Mouse (Mus musculus): ENCODE results near the gene Gm44511.

The Gm44511 gene

DNA sequence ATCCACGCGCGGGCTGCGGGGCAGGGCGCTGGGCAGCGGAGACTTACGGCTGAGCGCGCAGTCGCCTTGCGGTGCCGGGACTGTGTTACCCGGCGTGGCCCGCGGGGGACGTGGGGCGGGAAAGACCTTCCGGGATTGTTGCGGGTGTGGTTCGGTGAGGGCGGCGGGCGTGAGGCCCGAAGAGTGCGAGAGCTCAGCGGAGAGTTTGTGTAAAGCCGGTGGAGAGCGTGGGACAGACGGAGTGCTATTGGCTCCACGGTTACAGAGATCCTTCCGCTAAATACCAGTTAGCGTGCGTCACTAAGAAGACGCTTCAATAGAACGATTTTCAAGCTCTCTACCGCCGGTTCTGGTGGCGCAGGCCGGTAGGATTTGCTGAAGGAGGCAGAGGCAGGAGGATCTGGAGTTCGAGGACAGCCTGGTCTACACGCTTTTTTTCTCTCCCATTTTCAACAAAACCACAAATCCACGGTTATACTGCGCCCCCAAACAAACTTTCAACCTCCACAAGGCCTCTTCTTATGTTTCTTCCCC lies 16.9 kb upstream of the Gm44511 start:
- in situ Hi-C loops (cut with MboI; ENCODE audit: low pct_unique_long_range_greater_than_20kb in 1 of 2, low sequenced_read_pairs in 2 of 2, unreplicated experiment in 1 of 2), result loop anchor here (10.0 to 25.0 kb wide), 5 partner anchors 78 to 694 kb away; partner anchors contain the start of gene Gabarapl1 (in 1 of the 2)

DNA sequence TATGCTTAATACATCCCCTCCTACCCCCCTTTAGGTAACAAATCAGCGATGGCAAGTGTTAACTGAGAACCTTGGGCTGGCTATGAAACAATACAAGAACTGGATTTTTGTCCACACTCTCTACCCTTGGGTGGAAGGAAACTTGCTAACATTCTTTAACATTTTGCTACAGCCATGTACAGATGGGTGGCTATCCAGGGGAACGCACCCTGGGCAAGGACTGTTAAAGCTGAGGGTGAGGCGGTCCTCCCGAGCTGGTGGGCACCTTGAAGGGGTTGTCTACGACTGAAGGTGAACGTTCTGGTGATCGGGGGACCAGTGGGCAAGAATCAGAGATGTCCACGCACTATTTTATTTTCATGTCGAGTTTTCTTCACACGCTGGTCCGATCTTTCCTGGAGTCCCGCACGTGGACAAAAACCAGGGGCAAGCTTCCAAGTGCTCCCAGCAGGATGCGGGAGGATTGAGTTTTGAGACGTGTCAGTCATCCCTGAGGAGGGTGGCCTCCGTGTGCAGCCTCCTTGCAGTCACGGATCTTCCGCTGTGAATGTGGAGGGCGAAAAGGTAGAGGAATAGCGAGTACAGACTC lies 16.3 kb upstream of the Gm44511 start:
- in situ Hi-C loops (cut with MboI; ENCODE audit: low pct_unique_long_range_greater_than_20kb in 1 of 2, low sequenced_read_pairs in 2 of 2, unreplicated experiment in 1 of 2), result loop anchor here (10.0 to 25.0 kb wide), 5 partner anchors 78 to 695 kb away; partner anchors contain the start of gene Gabarapl1 (in 1 of the 2)

DNA sequence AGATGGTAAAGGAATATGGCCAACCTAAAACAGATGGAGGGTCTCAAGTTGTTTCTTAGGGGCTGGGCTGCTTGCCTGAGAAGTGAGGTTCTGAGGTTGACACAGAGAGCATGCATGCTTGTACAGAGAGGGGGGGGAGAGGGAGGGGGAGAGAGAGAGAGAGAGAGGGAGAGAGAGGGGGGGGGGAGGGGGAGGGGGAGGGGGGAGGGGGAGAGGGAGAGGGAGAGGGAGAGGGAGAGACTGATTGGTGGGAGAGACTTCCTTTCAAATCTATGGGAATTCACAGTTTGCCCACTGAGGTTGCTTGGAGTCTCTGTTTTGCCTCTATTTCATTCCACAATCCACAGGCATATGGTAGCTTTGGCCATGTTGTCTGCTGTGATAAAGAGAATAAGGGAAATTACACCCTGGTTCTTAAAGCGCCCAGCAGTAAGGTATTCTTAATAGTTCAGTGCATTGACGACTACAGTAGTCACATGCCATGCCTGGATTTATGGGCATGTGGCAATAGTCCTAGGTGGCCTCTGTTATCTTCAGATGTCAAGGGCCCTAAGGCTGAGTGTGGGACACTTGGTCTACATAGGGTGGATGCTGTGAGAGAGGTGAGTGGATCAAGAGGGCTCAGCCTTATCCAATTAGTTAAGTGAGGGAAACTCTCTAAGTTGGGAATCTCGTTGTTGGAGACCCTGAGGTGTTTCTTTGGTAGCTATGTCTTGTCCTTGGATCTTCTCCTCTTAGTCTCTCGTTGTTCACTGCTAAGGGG lies 15.4 kb upstream of the Gm44511 start:
- in situ Hi-C loops (cut with MboI; ENCODE audit: low pct_unique_long_range_greater_than_20kb in 1 of 2, low sequenced_read_pairs in 2 of 2, unreplicated experiment in 1 of 2), result loop anchor here (10.0 to 25.0 kb wide), 5 partner anchors 77 to 696 kb away; partner anchors contain the start of gene Gabarapl1 (in 1 of the 2)

DNA sequence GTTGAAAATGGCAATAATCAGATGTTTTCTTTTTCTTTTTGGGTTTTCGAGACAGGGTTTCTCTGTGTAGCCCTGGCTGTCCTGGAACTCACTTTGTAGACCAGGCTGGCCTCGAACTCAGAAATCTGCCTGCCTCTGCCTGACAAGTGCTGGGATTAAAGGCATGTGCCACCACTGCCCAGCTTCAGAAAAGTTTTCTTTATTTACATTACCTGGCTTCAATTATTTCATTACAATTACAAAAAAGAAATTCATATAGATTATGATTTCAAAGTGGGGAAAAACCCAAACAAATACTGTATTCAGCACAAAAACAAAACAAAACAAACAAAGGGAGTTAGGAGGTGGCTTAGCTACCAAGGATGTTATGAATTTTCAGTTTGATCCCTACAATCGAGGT lies 14.6 kb upstream of the Gm44511 start:
- in situ Hi-C loops (cut with MboI; ENCODE audit: low pct_unique_long_range_greater_than_20kb in 1 of 2, low sequenced_read_pairs in 2 of 2, unreplicated experiment in 1 of 2), result loop anchor here (10.0 to 25.0 kb wide), 5 partner anchors 76 to 697 kb away; partner anchors contain the start of gene Gabarapl1 (in 1 of the 2)

DNA sequence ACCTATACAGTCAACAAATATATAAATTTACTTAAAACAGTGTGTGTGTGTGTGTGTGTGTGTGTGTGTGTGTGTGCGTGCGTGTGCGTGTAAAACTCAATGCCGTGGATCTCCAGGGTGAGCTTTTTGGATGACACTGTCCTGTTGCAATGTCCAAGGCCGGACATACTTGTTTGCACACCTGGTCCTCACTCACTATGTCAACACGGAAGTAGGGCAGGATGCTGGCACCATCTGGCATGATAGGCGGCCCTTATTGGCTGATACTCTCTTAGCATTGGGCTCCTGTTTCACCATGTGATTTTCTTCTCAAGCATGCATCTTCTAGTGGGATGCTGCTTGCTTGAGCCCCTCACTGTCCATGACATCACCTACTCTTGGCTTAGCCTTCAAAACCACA lies 13.8 kb upstream of the Gm44511 start:
- in situ Hi-C loops (cut with MboI; ENCODE audit: low pct_unique_long_range_greater_than_20kb in 1 of 2, low sequenced_read_pairs in 2 of 2, unreplicated experiment in 1 of 2), result loop anchor here (10.0 to 25.0 kb wide), 5 partner anchors 75 to 697 kb away; partner anchors contain the start of gene Gabarapl1 (in 1 of the 2)

DNA sequence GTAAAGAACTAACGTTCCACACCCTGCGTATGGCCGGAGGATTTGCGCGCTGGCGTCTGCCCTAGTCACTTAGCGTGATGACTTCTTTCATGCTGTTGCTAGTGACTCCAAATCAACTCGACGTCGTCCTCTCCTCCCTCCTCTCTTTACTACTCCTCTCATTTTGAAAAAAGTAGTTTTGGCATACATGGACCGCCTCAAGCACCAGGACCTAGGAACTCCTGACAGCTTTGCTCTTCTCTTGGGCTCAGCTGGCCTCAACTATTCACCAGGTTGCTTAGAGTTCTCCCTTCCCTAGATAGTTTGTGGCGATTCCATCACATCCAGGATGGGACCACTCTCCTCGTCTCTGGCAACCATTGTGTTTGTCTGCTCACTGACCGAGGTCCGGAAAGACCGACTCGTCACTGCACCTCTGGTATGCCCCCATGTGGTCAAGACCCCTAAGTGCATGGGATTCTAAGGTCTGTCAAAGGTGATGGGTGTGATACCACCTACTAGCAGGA lies 13.2 kb upstream of the Gm44511 start:
- in situ Hi-C loops (cut with MboI; ENCODE audit: low pct_unique_long_range_greater_than_20kb in 1 of 2, low sequenced_read_pairs in 2 of 2, unreplicated experiment in 1 of 2), result loop anchor here (25.0 kb wide), 2 partner anchors 523 to 698 kb away; partner anchors contain the start of gene Gabarapl1 (in 1 of the 2)

DNA sequence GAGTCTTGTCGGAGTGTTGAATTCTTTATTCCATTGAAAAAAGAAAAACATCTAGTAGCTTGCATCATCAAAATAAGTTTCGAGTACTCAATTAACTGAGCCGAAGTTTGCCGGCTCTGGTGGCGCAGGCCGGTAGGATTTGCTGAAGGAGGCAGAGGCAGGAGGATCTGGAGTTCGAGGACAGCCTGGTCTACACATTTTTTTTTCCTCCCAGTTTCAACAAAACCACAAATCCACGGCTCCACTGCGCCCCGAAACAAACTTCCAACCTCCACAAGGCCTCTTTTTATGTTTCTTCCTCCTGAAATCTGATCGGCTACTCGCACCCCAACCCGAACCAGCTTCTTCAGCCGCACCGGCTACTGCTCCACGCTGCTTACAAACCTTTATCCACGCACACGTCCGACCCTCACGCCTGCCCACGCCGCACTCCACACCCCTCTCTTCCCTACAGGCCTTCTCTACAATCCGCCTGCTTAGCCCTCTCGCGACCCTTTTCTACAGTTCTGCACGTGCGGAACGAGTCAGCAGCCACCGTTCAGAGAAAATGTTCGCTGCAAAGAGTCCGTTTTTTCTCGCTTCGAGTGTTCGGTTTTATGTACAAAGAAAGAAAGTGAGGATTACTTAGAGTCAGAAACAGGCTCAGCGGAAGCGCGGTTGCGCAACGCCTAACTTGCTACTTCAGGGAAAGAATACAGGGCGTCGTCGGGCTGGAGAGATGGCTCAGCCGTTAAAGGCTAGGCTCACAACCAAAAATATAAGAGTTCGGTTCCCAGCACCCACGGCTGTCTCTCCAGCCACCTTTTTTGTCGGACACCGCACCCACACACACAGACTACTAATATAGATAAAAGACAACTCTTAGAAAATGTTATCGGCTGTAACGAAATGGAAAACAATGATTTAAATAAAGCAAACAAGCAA lies 12.5 kb upstream of the Gm44511 start:
- in situ Hi-C loops (cut with MboI; ENCODE audit: low pct_unique_long_range_greater_than_20kb in 1 of 2, low sequenced_read_pairs in 2 of 2, unreplicated experiment in 1 of 2), result loop anchor here (25.0 kb wide), 2 partner anchors 524 to 699 kb away; partner anchors contain the start of gene Gabarapl1 (in 1 of the 2)

DNA sequence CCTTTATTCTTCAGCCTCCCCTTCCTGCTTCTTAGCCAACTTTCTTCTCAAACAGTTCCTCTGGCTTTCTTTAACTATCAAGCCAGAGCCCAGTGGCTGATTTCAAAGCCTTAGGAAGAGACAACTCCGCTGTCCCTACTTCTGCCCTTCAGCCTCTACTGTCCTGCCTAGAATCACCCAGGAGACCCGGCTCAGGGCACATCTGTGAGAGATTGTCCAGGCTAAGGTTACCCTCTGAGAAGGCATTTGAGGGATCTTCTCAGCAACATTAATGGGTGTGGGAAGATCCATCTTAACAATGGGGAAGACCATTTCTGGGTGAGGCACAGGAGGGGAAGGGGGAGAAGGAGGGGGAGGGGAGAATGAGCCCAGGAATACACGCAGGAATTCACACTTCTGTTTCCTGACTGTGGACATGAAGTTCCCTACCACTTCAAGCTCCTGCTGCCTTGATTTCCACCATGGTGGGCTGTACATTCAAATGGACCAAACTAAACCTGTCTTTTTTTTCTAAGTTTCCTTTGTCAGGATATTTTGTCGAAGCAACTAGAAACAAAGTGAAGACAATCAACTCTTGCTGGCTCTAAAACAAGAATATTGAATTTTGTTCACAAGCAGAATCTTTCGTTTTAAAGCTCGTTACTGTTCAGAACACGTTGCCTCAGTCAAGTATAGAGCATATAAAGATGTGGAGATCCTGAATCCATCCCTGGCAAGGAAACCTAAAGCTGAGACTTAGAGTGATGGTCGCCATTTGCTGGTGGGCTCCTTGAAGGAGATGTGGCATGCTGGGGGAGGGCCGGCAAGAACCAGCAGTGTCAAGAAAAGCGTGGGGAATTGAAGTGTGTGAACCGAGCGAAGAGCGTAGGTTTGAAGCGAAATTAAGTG lies 11.6 kb upstream of the Gm44511 start:
- in situ Hi-C loops (cut with MboI; ENCODE audit: low pct_unique_long_range_greater_than_20kb in 1 of 2, low sequenced_read_pairs in 2 of 2, unreplicated experiment in 1 of 2), result loop anchor here (25.0 kb wide), 2 partner anchors 525 to 700 kb away; partner anchors contain the start of gene Gabarapl1 (in 1 of the 2)

DNA sequence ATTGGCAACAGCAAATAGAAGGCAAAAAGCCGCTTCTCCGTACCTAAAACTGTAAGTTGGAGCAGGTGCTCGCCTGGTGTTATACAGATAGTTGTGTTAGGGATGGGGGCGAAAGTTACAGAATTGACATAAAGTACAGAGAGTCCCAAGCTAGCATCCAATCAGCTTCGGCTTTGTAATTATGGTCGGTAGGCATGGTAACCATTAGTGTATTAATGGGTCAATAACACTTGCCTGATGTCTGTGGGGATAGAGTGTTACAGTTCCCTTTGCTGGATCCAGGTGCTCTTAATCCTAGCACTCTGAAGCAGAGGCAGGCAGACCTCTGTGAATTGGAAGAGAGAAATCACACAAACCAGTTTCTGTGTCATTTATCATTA lies 10.8 kb upstream of the Gm44511 start:
- in situ Hi-C loops (cut with MboI; ENCODE audit: low pct_unique_long_range_greater_than_20kb in 1 of 2, low sequenced_read_pairs in 2 of 2, unreplicated experiment in 1 of 2), result loop anchor here (25.0 kb wide), 2 partner anchors 525 to 700 kb away; partner anchors contain the start of gene Gabarapl1 (in 1 of the 2)

DNA sequence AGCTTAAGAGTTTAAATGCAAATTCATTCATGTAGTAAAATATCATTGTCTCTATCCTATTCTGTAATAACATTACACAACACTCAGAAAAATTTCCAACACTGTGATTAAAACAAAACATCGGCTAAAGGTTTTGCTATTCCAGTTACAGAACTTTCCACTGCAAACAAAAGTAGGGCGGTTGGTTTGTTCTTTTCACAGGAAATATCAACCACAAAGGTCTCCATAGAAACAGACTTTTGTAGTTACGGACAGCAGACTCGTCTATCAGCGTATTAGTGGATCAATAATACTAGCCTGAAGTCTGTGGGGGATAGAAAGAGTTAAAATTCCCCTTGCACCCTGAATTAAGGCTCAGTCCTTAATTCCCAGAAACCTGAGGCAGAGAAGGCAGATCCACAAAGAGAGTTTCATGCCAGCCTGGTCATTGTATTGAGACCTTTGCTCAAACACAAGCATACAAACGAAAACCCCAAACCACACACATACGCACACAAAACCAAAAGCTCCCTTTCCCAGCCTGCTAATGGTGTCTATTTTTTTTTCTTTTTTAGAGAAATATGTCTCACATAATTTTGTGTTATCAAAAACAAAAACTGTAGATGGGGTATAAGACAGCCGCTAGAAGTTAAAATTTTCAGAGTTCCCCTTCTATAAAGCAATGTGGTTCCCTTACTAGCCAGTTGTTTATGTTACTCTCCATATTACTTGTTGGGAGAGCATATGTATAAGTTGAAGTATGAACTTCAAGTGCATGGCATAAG lies 10.3 kb upstream of the Gm44511 start:
- in situ Hi-C loops (cut with MboI; ENCODE audit: low pct_unique_long_range_greater_than_20kb in 1 of 2, low sequenced_read_pairs in 2 of 2, unreplicated experiment in 1 of 2), result loop anchor here (25.0 kb wide), 2 partner anchors 526 to 701 kb away; partner anchors contain the start of gene Gabarapl1 (in 1 of the 2)

DNA sequence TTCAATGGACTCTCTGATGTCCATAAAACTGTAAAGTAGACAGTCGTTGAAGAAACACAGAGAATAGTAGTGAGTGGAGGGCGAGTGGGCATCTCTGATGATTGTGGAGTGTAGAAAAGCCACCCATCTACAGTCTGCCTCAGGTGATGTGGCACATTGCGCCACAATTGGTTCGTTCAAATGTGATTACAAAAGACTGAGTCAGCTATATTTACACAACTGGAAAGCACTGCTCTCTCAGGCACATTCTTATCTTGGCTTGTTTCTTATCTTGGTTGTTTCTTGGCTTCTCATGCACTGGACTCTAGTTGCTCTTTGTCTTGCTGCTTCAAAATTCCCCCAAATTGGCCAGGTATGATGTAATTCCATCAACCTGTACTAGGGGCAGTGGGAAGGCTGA lies 9.5 kb upstream of the Gm44511 start:
- in situ Hi-C loops (cut with MboI; ENCODE audit: low pct_unique_long_range_greater_than_20kb in 1 of 2, low sequenced_read_pairs in 2 of 2, unreplicated experiment in 1 of 2), result loop anchor here (25.0 kb wide), 2 partner anchors 527 to 702 kb away; partner anchors contain the start of gene Gabarapl1 (in 1 of the 2)

DNA sequence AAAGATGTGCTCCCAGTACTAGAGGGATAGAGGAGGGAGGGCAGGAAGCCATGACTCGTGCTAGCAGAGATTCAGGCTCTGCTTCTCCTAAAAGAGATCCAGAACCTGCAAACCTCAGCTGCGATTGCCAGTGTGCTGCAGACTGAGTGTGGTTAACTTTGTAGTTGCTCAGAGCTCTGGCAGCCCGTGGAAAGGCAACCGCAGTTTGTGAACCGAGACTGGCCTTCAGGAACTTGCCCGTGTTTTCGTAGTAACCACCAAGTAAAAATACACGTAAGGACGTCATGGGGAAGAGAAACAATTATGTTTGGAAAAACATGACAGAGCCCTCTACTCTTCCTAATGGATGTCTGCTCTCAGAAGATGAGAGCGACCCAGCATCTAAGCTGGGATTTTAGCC lies 6.9 kb upstream of the Gm44511 start:
- in situ Hi-C loops (cut with MboI; ENCODE audit: low pct_unique_long_range_greater_than_20kb in 1 of 2, low sequenced_read_pairs in 2 of 2, unreplicated experiment in 1 of 2), result loop anchor here (25.0 kb wide), 2 partner anchors 529 to 704 kb away; partner anchors contain the start of gene Gabarapl1 (in 1 of the 2)

DNA sequence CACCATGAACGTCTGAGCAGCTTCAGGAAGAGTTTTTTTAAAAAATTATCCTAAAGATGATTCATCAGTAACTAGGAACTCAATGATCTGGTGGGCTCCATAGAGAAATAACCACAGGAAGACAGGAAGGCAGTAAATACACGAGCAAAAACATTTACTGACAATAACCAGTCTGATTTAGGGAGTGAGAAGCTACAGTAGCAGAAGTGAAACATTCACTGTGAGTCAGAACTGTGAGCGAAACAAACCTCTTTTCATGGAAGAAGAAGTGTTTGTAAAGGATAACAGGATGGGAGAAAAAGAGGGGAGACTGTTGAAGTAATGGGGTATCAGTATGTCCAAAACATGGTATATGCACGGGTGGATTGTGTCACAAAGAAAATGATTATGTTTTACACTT lies 3.7 kb upstream of the Gm44511 start:
- in situ Hi-C loops (cut with MboI; ENCODE audit: low pct_unique_long_range_greater_than_20kb in 1 of 2, low sequenced_read_pairs in 2 of 2, unreplicated experiment in 1 of 2), result loop anchor here (25.0 kb wide), 2 partner anchors 532 to 707 kb away; partner anchors contain the start of gene Gabarapl1 (in 1 of the 2)

DNA sequence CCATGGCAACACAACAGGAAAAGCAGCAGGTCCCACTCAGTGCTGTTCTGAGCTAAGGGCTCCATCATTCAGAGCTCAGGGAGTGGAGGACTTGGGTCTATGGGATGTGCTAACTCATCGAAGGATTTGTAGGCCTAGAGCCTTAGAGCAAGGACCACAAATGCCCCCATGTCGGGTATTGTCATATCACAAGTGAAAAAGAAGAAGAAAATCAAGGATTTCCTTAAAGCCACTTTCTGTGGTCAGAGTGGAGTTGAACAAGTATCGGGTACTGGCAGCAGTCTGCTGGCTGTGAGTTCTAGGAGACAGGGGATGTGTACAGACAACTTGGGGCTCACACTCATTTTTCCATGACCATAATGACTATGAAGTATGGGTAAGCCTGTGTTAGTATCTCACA lies 666 bp upstream of the Gm44511 start:
- in situ Hi-C loops (cut with MboI; ENCODE audit: low pct_unique_long_range_greater_than_20kb in 1 of 2, low sequenced_read_pairs in 2 of 2, unreplicated experiment in 1 of 2), result loop anchor here (25.0 kb wide), 2 partner anchors 536 to 711 kb away; partner anchors contain the start of gene Gabarapl1 (in 1 of the 2)

DNA sequence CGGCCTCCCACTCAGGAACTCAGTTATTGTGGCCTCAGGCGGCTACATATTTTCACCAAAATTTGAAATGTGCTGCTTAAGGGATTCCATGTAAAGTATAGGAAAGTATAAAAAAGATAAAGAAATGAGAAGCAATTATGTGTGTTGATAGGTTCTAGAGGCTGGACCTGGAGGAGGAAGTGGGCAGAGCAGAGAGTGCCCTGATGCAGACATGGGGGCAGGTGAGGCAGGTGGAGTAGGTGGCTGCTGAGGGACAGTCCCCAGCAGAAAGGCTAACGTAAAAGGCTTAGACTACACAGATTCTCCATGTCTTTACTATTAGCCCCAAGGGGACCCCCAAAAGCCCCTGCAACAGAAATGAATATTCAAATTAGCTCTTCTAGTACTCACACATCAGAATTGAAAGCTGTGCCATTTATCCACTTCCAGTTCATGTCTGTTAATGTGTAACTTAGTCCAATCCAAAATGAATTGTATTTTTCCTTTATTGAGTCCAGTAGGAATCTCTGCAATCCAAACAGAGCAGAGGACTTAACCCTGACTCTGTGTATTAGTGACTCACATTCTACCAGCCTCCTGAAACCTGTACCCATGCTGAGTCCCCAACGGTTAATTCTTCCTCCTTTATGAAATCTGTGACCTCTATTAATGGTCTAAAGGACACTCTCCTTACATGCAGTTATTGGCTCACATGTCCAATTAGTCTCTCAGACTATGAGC lies 7.9 kb downstream of the Gm44511 start:
- in situ Hi-C loops (cut with MboI; ENCODE audit: low pct_unique_long_range_greater_than_20kb in 1 of 2, low sequenced_read_pairs in 2 of 2, unreplicated experiment in 1 of 2), result no loop called here
